Mouse (Mus musculus) hindbrain, embryonic 10.5 days (tissue): ENCODE measurements around the gene Rpl22l1. TPM values are rescaled to one million over a fixed set of nuclear protein-coding genes. Genes with fewer than 3 reads are reported as not detected.
"Not testable (repeated sequence)": the region's sequence is repeated elsewhere in the genome, so short reads cannot be mapped to it uniquely, and the experiment has no call there.

Experiments
- DNase-seq: peaks from one replicate; pipeline ENCODE4 v3.0.0-alpha.2; 2017; ENCODE audit warnings: low spot score
- H3K27ac ChIP-seq: fragments of 300-500 bp; sonication (generic); 2 replicates; pipeline ENCODE4 v1.5.1; 2016; ENCODE audit warnings: mild to moderate bottlenecking, moderate library complexity
- H3K27me3 ChIP-seq: fragments of 300-500 bp; sonication (generic); 2 replicates; pipeline ENCODE4 v1.6.1; 2016; ENCODE audit warnings: mild to moderate bottlenecking; ENCODE audit not compliant: poor library complexity, insufficient read depth, severe bottlenecking
- H3K36me3 ChIP-seq: fragments of 300-500 bp; sonication (generic); 2 replicates; pipeline ENCODE4 v1.6.1; 2016; ENCODE audit warnings: mild to moderate bottlenecking, moderate library complexity
- H3K4me1 ChIP-seq: fragments of 300-500 bp; sonication (generic); replicated peaks from 2 replicates; pipeline ENCODE4 v1.6.1; 2016; ENCODE audit warnings: mild to moderate bottlenecking
- H3K4me3 ChIP-seq: fragments of 300-500 bp; sonication (generic); 2 replicates; pipeline ENCODE4 v1.5.1; 2016; ENCODE audit warnings: mild to moderate bottlenecking, moderate library complexity
- H3K9me3 ChIP-seq: fragments of 300-500 bp; sonication (generic); 2 replicates; pipeline ENCODE4 v1.6.1; 2016; ENCODE audit warnings: mild to moderate bottlenecking, moderate library complexity
- WGBS: fragments of 180-500 bp; shearing (Covaris S2); methylation state at CpG from one replicate; pipeline ENCODE4 v1.1.7; 2016; 5-methylcytosine and 5-hydroxymethylcytosine counted together
- polyA plus RNA-seq: library from polyadenylated mRNA; unstranded; fragments of >200 nt; fragmentation: Nextera tagmentation; extraction: Ambion mirVana; gene quantifications from 2 replicates; pipeline ENCODE4 v1.2.1, GENCODE M21; 2016

Gene Rpl22l1
- polyA plus RNA-seq: 307 and 321 TPM in 2 replicates

DNA sequence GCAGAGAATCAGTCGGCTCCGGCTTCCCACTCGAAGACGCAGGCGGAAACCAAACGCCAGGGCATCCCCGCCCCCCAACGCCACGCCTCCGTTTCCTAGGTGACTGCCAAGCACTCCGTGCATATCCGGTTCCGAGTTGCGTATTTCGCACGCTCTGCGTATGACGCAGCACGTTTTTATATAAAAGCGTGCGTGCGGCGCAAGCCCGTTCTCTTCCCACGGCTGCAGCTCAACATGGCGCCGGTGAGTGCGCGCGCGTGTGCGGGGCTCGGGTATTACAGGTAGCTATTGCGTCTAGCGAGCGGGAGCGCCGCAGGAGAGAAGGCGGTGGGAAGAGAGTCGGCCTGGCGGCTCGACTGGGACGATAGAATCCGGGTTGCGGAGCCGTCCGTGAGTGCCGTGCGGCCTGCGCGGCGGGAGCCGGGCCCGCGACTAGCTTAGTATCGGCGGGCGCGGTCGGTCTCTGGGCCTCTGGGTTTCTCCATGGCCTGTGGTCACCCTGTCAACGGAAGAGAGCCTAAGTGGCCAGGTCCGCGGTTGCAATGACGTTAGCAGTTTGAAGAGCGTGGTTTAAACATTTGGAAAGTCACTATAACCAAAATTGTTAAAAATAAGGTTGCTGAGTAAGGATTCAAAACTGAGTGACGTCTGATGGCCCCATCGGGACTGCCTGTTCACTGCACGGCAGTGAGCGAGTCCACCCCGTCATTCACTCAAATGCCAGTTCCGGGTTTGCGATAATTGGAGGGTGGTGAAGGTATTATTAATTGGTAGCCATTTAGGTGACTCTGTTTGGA lies at the start of gene Rpl22l1:
Rpl22l1 (plus strand) TSS at position 136 of the 797 bp plus-strand sequence.
- Histone ChIP-seq H3K4me3 (peak within 1 kb of the TSS; percentile 87), H3K27me3 (no peaks in the 10 kb centered on the region), H3K36me3 (peaks cover 30% of the 10 kb centered on the region), H3K9me3 (no peaks in the 10 kb centered on the region), H3K4me1 (peaks cover 13% of the 10 kb centered on the region), H3K27ac (peak within 1 kb of the TSS; percentile 96)
- under 1% methylated on average over 72 of the region's 72 CpGs for WGBS
- DNase-seq: peak; percentile 98

DNA sequence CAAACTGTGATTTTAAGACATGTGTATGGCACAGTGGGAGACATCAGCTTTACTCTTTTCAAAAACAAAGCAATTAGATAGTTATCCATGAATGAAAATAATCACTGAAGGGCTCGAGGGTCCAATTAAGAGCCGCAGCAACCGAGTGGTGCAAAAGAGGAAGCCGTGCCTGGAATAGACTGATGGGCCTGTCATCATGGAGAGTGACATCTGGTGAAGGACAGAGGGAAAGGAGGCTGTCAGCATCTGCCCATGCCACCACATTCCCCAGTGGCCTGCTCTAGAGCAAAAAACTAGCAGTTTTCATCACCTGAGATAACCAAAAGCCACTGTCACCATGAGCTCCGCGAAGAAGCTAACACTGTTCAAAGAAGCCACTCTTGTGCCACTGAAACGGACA lies 49.8 kb upstream of the Rpl22l1 start:
- Histone ChIP-seq H3K27ac (no peak overlapping the region), H3K27me3 (no peaks in the 10 kb centered on the region), H3K36me3 (no peaks in the 10 kb centered on the region), H3K4me3 (no peak overlapping the region), H3K9me3 (no peaks in the 10 kb centered on the region), H3K4me1 (no peaks in the 10 kb centered on the region)
- WGBS: 73% methylated on average over 7 of the region's 7 CpGs
- DNase-seq: no peak

DNA sequence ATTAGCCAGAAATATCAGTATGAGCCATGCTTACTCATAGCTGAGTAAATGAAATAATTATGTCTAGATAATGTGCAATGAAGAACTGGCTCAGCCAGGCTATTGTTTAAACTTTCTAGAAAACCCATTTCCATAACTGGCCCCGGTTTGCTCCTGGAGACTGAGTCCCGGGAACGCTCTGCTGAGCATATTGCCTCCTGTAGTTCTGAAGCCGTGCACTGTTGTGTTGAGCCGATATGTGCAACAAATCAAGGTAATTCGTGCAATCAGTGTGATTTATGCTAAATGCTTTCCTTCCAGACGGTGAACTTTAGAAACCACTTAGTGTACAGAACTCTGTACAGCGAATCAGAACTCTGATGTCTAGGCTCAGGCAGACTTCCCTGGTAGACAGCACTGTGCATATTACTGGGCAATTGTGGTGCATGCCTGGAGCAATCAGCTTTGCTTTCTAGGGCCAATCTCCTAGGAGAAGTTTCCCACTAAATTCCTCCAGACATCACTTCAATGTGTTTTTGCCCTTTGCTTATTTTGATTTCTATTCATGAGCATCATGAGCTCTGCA lies 43.9 kb upstream of the Rpl22l1 start:
- H3K27ac ChIP-seq: no peak overlapping the region
- no peaks in the 10 kb centered on the region for H3K27me3 ChIP-seq
- DNase-seq: no peak
- no peaks in the 10 kb centered on the region for H3K36me3 ChIP-seq
- no peak overlapping the region for H3K4me3 ChIP-seq
- no peaks in the 10 kb centered on the region for H3K9me3 ChIP-seq
- no peaks in the 10 kb centered on the region for H3K4me1 ChIP-seq
- 89% methylated on average over 8 of the region's 8 CpGs for WGBS

DNA sequence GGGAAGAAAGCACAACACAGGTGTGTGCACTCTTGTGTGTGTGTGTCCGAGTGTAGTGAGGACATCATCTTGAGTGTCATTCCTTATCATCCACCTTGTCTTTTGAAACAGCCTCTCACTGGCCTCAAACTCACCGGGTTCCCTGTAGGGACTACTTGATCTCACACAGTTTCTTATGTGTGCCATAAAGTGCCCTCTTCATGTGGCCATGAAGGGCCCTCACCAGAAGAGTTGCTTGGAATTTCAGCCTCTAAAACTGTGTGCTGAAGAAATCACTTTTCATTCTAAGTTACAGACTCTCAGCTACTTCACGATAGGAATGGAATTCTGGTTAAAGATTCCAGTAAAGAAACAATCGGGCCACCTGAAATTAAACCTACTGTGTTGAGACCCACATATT lies 38.3 kb upstream of the Rpl22l1 start:
- H3K4me3 ChIP-seq: no peak overlapping the region
- H3K27me3 ChIP-seq: no peaks in the 10 kb centered on the region
- H3K36me3 ChIP-seq: no peaks in the 10 kb centered on the region
- no peak for DNase-seq
- 92% methylated on average over 4 of the region's 4 CpGs for WGBS
- no peak overlapping the region for H3K27ac ChIP-seq
- no peaks in the 10 kb centered on the region for H3K9me3 ChIP-seq
- no peaks in the 10 kb centered on the region for H3K4me1 ChIP-seq

DNA sequence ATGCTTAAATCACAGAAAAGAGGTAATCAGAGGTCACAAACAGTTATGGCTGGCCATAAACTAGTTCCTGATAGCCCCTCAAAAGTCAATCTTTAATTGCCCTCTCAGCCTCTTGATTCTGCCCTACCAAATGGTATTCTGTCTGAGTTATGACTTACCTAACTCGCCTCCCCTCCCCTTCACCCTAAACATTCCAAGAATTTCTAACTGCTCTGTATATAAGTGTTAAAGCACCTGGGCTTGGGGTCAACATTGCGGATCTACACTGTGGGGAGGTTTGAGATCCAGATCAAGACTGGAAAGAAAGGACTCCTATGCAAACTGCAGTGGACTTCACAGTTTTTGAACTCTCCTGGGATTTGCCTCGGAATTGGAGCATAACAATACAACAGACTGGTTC lies 37.0 kb upstream of the Rpl22l1 start:
- H3K27me3 ChIP-seq: no peaks in the 10 kb centered on the region
- no peak for DNase-seq
- H3K4me3 ChIP-seq: no peak overlapping the region
- WGBS: 72% methylated on average over 3 of the region's 3 CpGs
- no peak overlapping the region for H3K27ac ChIP-seq
- H3K9me3 ChIP-seq: no peaks in the 10 kb centered on the region
- no peaks in the 10 kb centered on the region for H3K4me1 ChIP-seq
- H3K36me3 ChIP-seq: no peaks in the 10 kb centered on the region

DNA sequence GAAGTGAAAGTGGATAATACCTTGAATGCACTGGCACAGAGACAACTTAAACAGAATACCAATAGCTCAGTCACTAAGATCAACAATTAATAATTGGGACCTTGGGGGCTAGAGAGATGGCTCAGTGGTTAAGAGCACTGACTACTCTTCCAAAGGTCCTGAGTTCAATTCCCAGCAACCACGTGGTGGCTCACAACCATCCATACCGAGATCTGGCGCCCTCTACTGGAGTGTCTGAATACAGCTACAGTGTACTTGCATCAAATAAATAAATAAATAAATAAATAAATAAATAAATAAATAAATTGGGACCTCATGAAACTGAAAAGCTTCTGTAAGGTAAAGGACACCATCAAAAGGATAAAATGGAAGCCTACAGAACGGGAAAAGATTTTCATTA lies 32.3 kb upstream of the Rpl22l1 start:
- H3K4me1 ChIP-seq, H3K27me3 ChIP-seq, H3K9me3 ChIP-seq, DNase-seq, H3K36me3 ChIP-seq, H3K27ac ChIP-seq, H3K4me3 ChIP-seq: not testable (repeated sequence)
- WGBS: 56% methylated on average over 4 of the region's 4 CpGs

DNA sequence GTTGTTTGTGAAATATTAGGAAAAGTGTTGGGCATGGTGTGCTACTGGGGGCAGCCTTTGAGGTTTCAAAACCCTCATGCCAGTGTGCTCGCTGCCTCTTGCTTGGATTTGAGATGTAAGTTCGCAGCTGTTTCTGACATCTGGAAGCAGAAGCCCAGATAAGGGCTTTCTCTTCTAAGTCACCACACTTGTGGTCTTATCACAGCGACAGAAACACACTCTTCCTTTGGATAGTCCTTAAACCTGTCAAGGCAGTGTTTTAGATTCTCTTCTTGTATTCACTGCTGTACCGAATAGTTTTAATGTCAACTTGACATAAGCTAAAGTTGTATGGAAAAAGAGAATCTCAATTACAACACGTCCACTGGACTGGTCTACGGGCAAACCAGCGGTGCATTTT lies 29.9 kb upstream of the Rpl22l1 start:
- no peak for DNase-seq
- Histone ChIP-seq H3K9me3 (no peaks in the 10 kb centered on the region), H3K36me3 (no peaks in the 10 kb centered on the region), H3K4me1 (no peaks in the 10 kb centered on the region), H3K27me3 (peaks cover 4% of the 10 kb centered on the region), H3K27ac (no peak overlapping the region), H3K4me3 (no peak overlapping the region)
- 85% methylated on average over 7 of the region's 7 CpGs for WGBS

DNA sequence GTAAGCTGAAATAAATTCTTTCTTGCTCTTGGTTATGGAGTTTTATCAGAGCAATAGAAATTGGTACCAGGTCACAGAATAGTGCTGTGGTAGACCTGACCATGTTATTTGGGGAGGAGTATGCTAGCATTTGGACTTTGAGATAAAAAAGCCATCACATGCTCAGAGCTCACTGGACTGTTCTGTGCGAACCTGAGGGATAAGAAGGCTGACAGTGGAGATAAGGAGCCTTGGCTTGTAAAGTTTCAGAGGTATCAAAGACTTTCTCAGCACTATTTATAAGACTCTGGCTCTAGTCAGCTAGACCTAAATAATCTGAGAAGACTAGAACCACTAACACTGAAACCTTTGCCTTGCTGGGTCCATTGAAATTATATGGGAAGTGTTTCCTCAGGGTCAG lies 29.3 kb upstream of the Rpl22l1 start:
- Histone ChIP-seq H3K27ac (no peak overlapping the region), H3K4me1 (peaks cover 4% of the 10 kb centered on the region), H3K27me3 (peaks cover 9% of the 10 kb centered on the region), H3K36me3 (no peaks in the 10 kb centered on the region), H3K9me3 (0 out of 2 replicates have a peak, but pooled peaks cover 2% of the 10 kb centered on the region), H3K4me3 (no peak overlapping the region)
- DNase-seq: no peak
- 89% methylated on average over 1 of the region's 1 CpGs for WGBS

DNA sequence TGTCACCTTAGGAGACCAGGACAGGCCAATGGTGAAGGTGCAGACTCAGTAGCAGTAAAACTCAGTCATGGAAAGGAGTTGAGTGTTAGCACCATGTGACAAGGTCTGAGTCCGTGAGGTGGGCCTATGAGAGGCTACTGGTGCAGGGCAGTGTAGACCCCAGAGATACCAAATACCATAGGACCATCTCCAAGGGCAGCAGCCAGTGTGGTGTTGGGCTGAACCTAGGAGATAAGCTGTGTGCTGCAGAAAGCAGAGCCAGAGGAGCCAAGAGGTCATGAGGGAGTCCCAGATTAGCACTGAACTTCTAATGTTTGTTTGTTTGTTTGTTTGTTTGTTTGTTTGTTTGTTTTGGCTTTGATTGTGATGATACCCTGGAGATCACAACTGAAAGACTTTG lies 28.7 kb upstream of the Rpl22l1 start:
- Histone ChIP-seq H3K9me3 (0 out of 2 replicates have a peak, but pooled peaks cover 2% of the 10 kb centered on the region), H3K27me3 (peaks cover 9% of the 10 kb centered on the region), H3K36me3 (no peaks in the 10 kb centered on the region), H3K4me3 (no peak overlapping the region), H3K27ac (no peak overlapping the region), H3K4me1 (peaks cover 7% of the 10 kb centered on the region)
- 93% methylated on average over 1 of the region's 1 CpGs for WGBS
- DNase-seq: no peak

DNA sequence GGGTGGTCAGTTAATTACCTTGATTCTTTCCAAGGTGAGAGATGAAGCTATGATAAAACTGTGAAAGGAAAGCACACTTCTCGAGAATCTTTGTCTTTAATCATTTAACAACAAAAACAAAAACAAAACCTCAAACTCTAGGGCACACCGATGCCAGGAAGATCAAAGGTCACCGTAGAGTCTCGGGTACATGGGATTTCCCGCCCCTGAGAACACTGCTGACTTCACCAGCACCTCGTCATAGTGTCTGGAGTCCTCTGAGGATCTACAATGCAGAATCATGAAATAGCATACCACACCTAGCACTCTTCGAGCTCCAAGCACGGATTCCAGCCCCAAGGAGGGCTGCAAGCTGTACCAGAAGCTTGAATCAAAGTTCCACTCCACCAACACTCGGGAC lies 24.7 kb upstream of the Rpl22l1 start:
- Histone ChIP-seq H3K27ac (0 out of 2 replicates have a peak overlapping the region, but pooled peaks have one; percentile 86), H3K36me3 (no peaks in the 10 kb centered on the region), H3K9me3 (0 out of 2 replicates have a peak, but pooled peaks cover 2% of the 10 kb centered on the region), H3K4me3 (peak overlapping the region; percentile 87), H3K27me3 (peaks cover 21% of the 10 kb centered on the region), H3K4me1 (peaks cover 13% of the 10 kb centered on the region)
- WGBS: 73% methylated on average over 9 of the region's 9 CpGs
- no peak for DNase-seq

DNA sequence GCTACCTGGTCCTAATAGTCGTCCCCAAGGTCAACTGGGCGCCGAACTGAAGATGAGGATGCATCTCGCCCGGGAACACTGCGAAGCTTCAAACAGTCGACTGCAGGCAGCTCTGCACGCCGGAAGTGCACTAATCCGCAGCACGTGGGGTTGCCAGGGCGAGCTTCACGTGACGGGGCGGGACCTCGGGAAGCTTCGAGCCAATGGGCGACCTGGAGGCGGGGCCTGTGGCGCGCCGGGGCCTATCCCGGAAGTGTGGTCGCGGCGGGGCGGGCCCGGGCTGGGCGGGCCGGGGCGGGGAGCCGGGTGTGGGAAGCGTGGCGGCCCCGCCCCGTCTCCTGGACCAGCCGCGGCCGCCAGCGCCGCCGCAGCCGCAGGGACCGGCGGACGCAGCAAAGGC lies 24.2 kb upstream of the Rpl22l1 start, which contains the start of gene Eif5a2:
Eif5a2 (plus strand) TSS at position 283 of the 400 bp plus-strand sequence.
- H3K36me3 ChIP-seq: no peaks in the 10 kb centered on the region
- peaks cover 13% of the 10 kb centered on the region for H3K4me1 ChIP-seq
- peak; percentile 94 for DNase-seq
- H3K27ac ChIP-seq: peak within 1 kb of the TSS; percentile 86
- H3K9me3 ChIP-seq: 0 out of 2 replicates have a peak, but pooled peaks cover 2% of the 10 kb centered on the region
- peak within 1 kb of the TSS; percentile 87 for H3K4me3 ChIP-seq
- 3% methylated on average over 46 of the region's 46 CpGs for WGBS
- H3K27me3 ChIP-seq: peaks cover 21% of the 10 kb centered on the region

DNA sequence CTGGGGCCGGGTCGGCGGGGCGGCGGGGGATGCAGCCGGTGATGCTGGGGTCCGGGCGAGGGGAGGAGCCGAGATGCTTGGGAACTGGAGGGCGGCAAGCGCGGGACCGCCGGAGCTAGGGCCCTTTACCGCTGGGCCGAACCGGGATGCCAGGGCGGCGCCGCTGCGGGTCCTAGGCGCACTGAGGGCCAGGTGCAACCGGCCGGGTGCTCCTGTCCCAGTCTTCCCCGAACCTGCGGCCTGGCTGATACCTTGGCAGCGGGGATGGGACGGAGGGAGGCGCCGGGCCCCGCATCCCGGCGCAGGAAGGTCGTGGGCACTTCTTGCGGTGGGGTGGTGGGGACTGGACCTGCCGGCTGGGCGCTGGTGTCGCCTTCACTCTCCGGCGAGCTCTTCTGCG lies 23.8 kb upstream of the Rpl22l1 start:
- peaks cover 13% of the 10 kb centered on the region for H3K4me1 ChIP-seq
- H3K27ac ChIP-seq: peak overlapping the region; percentile 86
- 0 out of 2 replicates have a peak, but pooled peaks cover 2% of the 10 kb centered on the region for H3K9me3 ChIP-seq
- under 1% methylated on average over 41 of the region's 41 CpGs for WGBS
- DNase-seq: no peak
- H3K27me3 ChIP-seq: peaks cover 21% of the 10 kb centered on the region
- peak overlapping the region; percentile 87 for H3K4me3 ChIP-seq
- no peaks in the 10 kb centered on the region for H3K36me3 ChIP-seq

DNA sequence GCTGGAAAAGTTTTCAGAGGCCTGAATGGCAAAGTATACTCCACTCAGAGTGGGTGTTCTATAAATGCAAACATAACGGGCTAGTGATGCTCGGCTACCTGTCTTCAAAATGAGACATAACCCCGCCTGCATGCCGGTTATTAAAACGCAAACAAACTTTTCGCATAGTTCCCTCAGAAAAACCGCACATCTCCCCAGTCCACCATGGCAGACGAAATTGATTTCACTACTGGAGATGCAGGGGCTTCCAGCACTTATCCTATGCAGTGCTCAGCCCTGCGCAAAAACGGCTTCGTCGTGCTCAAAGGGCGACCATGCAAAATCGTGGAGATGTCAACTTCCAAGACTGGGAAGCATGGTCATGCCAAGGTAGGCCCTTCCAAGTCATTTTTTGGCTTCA lies 23.4 kb upstream of the Rpl22l1 start:
- Histone ChIP-seq H3K4me3 (peak overlapping the region; percentile 87), H3K4me1 (peaks cover 13% of the 10 kb centered on the region), H3K27ac (peak overlapping the region; percentile 86; the same call in 1 of the 2 replicates), H3K27me3 (peaks cover 21% of the 10 kb centered on the region), H3K9me3 (0 out of 2 replicates have a peak, but pooled peaks cover 2% of the 10 kb centered on the region), H3K36me3 (no peaks in the 10 kb centered on the region)
- 21% methylated on average over 14 of the region's 14 CpGs for WGBS
- DNase-seq: no peak
